Mouse (Mus musculus): ENCODE measurements around the gene Heg1.

- TF ChIP-seq CTCF (IDR thresholded peaks at IDR 0.05; ENCODE audit: low read depth): no peak
- TF ChIP-seq EP300 (IDR thresholded peaks at IDR 0.05; ENCODE audit: low read depth): no peak
These were observed 8.9 kb upstream of the Heg1 start for GRCm38 (mm10) chr16:33675151-33675847.
